Mouse (Mus musculus) adrenal gland, postnatal 36 days (tissue): ENCODE measurements at regions not wholly inside any gene's neighbourhood (a gene's known extent, or its start where the extent isn't known, plus 50 kb on each side); places are given as distances from the start of the nearest gene placed in this dataset.
A peak's percentile ranks its signal among the peaks of the same experiment; 100 is the strongest.

ENCODE experiments used
- DNase-seq, 2 experiments: peaks; one replicate each; pipeline ENCODE4 v3.0.0; 2021; ENCODE audit warnings: mixed read lengths in 1 of 2

DNA sequence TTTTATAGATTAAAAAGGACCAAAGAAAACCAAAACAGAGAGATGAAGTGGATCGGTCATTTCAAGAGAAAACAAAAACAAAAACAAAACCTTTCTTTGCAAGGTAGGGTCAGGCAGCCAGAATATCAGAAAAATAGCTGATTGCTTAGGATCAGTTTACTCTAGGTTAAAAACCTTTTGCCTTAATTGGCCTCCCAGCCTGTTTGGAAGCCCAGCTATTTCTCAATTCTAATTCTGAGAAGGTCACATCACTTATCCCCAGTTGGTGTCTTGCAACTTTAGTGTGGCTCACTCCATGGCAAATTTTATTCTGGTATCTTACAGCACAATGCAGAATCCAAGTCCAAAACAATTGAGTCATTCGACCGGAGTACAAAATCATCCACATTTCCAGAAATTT, 70.0 kb downstream of the 1190002N15Rik start:
- no peak for DNase-seq

DNA sequence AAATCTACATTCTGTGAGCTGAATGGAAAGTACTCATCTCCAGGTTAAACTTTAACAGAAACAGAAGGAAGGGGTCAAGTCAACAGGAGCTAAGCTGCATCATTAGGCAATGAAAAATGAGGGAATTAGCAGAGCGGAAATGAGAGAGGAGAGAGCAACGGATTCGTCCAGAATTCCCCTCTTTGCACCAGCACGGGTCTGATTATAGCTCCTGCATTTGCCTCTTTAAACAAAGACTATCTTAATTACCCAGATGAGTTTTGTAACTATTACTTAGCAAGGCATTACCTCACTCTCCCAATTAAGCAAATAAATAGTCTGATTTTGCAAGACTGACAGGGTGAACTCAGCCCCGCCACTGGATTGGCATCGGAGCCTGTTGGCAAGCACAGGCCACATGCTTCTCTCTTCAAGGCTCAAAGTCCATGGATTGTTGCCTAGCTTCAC, 81.8 kb downstream of the 1190002N15Rik start:
- DNase-seq = peak; percentile 46 to 59

DNA sequence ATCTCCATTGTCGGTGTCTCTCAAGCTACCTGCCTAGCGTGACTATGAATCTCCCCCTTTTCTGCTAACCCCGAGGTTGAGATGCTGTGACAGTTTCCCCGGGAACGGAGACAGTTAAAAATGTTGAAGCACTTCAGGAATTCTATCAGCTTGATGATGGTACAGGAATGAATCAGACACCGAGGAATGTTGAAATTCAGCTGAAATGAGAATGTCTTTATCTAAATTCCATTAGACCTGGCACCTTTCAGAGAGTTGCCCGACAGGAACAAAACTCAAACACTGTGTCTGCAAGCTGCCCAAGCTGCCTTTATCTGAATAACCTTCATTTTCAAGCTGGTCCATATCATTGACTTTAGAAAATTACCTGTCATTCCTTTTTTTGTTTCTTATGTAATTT, 82.4 kb downstream of the 1190002N15Rik start:
- no peak for DNase-seq

DNA sequence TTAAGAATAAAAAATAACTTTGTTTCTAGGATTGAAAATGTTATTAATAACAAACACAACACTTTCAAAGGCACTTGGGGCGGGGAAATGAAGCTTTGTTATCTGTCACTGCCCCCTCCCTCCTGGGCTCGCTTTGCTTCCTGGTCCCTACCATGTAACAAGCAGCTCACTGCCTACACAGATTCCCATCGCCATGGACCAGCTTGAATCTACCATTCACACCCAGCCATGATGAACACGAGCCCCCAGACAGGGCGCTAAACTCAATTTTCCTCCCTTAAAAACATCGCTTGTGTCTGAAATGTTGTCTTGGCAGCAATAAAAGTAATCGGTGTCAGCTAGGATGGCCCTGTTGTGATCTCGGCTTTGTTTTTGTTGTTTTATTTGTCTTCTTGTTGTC, 88.0 kb downstream of the 1190002N15Rik start:
- no peak for DNase-seq

DNA sequence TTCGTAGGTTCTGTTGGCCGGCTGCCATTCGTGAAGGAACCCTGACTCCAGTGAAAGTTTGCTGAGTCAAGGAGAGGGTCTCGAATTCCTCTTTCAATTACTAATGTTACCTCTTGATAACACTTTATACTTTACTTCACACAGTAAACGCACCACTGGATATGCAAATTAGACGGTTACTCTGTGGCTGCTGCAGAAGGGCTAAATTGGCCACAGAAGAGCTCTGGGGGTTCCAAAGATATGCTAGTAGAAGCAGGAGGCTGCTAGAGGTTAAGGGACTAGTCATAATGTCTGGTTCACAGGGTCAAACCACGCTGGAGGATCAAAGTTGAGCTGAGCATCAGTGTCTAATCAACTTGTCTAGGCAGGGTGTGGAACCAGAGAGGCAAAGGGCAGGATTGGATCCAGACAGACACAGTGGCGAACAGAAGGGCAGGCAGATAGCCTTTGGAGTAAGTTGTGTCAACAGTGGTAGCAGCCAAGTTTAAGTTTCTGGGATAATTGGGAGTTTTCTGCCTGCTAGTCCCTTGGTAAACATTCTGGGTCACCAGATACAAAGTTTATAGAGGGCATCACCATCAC, 91.6 kb downstream of the 1190002N15Rik start:
- DNase-seq = no peak

DNA sequence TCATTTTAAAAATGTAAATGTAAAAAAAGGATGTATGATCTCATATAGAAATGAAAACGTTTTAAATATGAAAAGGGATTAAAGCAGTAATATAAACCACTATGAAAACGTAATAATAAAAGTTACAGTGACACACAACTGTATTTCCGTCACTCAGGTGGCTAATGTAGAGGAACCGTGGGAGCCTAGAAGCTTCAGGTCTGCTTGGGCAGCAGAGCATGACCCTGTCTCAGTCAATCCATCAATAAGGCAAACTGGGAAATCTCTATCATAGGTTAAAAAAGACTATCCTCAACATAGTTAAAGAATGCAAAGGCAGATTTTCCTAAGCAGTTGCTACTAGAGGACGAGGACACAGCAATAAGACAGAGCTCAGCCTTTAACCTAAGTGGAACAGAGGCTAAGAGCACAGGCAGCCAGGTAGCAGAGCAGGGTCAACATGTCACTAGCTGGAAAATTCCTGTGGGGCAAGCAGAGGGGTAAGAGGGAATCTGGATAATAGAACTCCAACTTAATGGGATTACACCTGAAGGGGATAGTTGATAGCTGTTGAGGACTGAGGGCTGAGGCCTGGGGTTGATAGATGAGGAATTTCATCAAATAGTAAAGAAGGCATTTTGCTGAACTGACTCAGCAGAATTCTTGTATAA, 93.6 kb downstream of the 1190002N15Rik start:
- DNase-seq = no peak

DNA sequence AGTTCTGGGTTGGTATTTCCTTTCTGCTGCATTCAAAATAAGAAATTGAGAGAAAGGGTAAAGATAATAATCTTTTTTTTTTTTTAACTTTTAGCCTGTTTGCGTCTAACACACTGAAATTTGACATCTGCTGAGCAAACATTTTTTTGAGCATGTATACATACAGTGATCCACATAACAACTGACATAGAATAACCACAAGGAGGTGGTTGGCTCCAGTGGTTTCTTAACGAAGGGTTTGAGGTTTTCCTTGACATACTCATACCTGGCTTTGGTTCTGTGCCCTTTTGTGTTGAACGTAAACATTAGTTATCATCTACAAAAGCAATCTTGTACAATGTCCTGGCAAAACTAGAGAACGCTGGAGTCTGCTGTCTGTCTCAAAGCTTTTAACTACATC, 96.5 kb downstream of the 1190002N15Rik start:
- DNase-seq = no peak

DNA sequence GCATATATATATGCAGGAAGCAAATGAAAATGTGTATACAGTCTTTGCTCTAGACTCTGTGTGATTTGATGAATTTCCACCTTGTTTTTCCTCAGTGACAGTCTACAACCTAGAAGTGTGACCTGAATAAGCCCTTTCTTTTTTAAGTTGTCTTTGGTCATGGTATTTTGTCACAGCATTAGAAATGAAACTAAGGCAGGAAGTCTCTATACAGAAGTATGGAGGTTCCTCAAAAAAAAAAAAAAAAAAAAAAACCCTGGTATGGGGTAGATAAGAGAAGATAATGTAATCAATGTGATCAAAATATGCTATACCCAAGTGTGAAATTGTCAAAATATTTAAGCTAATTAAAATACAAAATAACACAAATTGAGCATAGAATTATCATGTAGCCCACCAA, 104.4 kb downstream of the 1190002N15Rik start:
- no peak for DNase-seq

DNA sequence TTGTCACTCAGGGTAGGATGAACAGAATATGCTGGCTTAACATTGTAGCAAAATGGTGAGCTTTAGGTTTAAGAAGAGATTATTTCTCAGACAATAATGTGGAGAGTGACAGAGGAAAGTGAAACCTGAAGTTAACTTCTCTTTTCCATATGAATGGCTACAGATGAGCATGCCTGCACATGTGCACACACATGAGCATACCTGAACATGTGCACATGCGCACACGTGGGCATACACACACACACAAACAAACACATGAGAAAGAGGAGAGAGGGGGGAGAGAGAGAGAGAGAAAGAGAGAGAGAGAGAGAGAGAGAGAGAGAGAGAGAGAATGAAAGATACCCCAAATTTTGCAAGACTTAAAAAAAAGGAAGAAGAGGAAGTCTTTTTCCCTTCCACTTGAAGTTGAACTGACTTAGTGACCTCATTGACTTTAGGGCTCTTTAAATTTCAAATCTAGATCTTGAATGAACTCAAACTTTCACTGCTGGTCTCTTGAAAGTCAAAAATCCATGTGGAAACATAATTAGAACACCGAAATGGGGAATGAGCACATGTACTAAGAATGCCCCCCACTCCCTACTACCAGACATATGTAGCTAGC, 105.6 kb downstream of the 1190002N15Rik start:
- no peak for DNase-seq

DNA sequence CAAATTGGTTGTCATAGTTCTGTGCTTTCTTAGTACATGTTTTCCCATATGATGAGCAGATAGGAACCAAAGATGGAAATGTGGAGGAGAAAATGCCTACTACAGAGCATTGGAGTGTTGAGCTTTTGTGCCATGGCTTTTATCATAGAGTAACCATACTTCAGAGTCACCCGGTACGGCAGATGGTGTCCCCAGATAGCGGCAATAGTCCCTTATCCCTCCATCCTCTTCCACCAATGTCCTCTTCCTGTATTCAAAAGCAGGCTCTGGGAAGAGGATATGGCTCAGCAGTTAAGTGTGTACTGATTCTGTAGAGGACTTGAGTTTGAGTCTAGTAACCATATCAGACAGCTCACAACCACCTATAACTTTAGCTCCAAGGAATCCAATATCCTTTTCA, 106.3 kb downstream of the 1190002N15Rik start:
- no peak for DNase-seq

DNA sequence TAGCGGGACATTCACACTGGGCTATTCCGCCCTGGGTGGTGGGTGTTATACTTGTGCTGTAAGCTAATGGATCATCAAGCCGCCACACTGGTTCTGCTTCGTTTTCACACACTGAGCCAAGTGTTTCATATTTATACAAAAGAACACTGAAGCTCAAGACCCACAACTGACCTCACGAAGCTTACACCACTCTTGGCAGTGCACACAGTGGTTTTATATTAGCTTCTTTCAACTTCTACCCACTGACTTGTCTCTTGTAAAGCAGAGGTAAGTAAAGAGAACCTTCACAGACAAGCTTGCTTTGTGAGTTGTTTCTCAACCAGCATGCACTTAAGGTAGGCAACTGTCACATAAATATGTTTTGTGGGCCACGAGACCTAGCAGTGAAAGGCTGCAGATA, 106.9 kb downstream of the 1190002N15Rik start:
- DNase-seq = no peak

DNA sequence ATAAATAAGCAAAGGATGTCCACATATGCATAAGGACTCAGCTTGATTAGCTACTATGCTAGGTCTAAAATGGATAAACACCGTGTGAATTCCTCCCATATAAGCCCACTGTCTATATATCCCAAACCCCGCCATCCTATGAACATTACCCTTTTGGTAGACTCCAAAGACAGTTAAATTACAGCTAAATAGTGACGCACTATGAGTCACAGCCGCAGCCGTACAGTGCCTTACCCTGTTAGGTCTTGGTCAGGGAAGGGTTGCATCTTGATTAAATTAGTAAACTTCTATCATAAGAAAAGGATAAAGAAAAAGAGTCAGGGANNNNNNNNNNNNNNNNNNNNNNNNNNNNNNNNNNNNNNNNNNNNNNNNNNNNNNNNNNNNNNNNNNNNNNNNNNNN, 111.1 kb downstream of the 1190002N15Rik start:
- DNase-seq = no peak

DNA sequence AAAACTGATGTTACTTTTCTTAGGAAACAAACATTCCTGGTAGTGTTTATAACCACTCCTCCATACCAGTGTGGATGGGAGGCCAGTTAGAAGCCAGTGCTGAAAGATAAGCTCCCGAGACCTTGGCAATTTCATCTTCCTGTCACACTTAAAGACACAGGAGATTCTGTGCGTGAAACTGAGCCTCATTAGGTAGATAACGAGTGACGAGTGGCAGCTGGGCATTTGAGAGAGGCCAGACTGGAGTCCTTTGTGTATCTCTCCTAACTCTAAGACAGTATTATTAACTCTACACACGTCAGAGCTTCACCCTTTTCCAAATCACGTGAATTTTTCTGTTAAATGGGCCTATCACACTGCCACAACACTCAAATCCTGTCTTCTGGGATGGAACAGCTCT, 112.1 kb downstream of the 1190002N15Rik start:
- no peak for DNase-seq

DNA sequence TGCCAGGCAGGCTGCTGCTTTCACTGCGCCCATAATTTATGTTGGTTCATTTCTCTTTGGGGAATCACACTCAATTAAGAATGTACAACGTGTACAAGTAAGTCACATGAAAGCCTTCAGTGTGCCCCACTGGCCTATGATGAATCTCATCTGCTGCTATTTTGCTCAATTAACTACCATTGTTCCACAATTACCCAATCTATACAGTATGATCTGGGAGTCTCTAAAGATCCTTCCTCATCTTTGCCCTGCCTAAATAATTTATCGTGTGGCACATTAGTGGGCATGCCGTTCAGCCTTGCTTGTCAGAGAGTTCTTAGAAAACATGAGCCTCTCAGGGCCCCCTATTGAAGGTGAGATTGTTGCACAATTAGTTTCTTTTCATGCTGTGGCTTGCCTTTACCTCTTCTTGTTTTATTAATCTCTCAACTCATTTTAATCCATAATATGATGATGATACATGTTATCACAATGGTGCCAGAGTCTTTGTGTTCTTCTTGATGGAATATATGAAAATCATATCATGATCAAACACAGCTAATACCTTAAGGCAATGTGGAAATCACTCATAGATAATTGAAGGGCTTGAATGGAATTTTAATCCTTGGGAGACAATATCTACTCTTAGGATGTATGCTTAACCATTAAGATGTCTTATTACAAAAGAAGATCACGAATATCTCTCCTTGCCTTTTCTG, 113.3 kb downstream of the 1190002N15Rik start:
- DNase-seq = no peak

DNA sequence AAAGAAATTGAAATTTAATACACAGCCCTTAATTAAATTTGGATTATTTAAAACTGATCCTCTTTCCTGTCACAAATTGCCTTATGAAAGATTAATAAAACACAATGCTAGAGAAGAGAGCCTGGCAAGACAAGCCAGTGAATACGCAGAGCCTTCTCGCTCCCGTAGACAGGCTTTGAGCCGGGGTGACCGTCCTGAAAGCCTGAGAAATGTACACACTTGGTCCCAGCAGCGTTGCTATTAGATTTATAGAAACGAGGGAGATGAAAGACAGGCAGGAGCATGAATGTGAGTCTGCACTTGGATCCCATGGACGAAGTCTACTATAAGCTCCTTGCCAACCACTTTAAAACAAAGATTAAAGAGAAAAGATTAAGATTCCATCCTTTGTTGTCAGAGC, 127.3 kb downstream of the 1190002N15Rik start:
- no peak for DNase-seq

DNA sequence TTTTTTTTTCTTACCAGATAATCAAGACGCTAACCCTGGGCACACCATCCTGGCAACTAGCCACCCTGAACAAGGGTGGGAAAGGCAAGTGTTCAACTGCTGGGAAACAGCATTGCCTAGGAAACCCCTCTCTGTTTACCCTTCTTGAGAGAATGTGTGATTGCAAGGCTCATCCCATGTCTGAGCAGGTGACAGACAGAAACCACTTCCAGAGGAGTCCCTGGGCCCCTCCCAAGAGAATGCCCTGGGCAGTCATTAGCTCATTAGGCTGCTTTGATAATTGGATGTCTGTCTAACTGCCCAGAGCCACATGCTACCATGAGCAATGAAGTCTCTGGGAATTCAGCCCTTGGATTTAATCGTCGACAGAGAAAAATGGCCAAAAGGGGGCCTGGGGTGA, 127.8 kb downstream of the 1190002N15Rik start:
- no peak for DNase-seq

DNA sequence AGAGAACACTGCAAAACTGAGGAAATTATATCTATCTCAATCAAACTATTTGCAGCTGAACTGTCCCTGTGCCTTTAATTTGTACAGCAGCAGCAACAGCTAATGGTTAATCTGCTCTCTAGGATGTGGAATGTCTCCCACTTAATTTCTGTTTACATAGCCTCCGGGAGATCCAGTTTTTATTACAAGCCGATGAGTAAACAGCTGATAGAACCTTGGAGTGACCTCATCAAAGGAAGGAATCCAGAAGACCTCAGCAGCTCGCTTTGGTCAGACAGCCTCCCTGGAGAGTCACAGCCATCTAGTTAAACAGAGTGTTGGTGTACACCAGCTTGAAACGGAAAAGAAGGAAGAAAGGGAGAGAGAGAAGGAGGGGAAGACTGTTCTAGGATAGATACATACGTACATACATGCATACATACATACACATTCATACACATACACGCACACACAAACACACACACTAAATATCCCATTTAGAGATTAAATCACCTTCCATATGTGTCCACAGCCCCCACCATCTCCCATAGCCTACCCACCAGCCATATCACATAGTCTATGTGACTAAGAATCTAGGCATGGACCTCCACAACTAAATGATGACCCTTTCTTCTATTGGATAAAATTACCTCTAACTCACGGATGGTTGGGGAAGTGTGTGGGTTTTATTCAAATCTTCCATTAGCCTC, 129.1 kb downstream of the 1190002N15Rik start:
- peak in 1 of 2 experiments; percentile 1 for DNase-seq

DNA sequence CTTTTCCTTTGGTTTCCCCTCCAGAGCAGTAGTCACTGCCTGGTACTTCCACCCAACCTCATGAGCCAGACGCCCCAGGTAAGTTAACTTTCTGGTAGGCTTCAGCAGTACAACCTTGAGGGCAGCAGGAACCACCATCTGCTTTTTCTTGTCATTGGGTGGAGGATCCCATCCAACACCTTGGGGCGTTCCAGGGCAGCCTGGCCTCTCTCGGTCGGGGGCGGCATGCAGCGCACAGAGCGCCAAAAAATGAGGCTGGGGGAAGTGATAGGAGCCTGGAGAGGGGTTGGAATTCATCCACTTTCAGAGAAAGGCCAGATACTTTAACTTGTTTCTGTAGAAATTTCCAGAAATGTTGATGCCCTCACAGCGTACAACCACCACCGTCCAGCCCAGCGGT, 130.2 kb downstream of the 1190002N15Rik start:
- DNase-seq = no peak

DNA sequence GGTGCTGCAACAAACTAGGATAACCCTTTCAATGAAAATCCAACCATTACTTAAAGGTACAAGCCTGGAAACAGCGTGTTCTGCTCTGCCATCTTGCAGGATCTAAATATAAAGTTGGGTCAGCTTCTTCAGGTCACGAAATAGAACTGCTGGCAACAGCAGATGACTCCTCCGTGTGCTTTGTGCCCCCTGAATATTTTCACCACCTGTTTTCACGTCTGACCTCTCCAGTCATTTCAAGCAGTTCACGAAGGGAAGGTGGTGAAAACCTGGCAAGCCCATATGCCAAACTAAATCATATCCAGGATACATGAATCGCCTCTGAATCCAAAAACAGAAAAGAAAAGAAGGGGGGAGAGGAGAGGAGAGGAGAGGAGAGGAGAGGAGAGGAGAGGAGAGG, 133.3 kb downstream of the 1190002N15Rik start:
- DNase-seq = no peak

DNA sequence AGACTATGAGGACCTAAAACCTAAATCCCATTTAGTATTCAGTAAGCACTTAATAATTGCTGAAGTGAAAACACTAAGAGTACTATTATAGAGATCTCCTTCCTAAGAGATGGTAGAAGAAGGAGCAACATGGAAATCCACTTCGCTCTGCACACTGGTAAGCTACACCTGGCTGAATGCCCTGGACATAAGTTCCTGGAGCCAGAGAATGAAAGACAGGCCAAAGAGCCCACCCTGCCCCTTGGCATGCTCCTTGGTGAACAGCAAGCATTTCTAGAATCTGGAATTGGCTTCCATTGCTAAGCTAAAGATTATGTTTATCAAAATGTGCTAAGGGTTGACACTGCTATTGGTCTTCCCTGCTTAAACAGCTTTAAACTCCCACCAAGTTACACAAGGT, 137.3 kb downstream of the 1190002N15Rik start:
- DNase-seq = no peak

DNA sequence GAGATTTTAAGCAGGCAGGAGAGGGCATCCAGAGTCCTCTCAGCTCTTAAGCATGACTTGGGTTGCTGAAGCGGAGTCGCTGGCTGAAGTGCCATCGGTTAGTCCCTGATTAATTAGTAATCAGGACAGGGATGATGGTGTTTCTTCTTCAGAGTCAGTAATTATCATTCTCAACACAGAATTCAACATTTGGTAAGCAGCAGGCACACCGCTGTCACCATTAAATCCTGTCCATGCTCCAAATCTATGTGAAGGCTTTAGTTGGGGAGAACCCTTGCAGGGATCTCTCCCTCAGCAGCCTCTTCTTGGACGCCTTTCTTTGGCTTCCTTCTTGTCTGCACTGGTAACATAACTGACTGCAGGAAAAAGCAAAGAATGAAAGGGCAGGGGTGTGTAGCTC, 142.7 kb downstream of the 1190002N15Rik start:
- no peak for DNase-seq

DNA sequence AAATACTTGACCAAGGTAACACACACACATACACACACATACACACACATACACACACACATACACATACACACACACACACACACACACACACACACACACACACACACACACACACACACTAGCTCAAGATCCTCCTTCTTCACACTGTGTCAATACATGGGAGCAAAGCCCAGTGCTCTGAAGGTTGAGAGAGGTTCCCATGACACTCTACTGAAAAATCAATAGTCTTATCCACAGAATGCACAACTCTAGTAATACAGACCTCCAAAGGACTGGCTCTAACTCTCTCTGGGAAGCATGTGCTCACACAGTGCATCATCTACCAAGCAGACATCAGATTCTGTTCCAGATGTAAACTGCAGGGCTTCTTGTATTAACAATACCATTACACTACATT, 151.7 kb downstream of the 1190002N15Rik start:
- DNase-seq = no peak

DNA sequence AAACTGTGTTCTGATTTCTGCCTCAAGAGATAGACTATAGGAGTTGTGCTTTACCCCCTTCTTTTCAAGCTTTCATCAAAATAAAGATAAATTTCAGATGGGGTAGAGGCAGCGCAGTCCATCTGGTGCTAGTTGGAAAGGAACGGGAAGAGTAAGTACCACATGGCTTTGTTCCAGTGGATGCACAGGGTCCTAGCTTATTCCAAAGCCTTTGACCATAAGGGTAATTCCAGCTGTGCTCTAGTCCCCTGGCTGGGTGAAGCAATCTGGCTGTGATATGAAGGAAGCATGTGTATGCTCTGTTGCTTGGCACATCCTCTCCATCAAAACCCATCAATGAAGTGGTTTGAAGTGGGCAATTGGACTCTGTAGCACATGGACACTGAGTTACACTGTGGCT, 155.6 kb downstream of the 1190002N15Rik start:
- DNase-seq = no peak
